8 mouse cellular contexts compared by ENCODE assay signal in genomic region chr11:88717016-88717643, GRCm38 (mm10). TPM values are rescaled to one million over a fixed set of nuclear protein-coding genes. Genes with fewer than 3 reads are reported as not detected.
DNase-seq lines count a peak whose midpoint lies in the region; ATAC-seq lines count a peak whose summit lies in the region.

No protein-coding gene starts in this region.

- H3K4me1 ChIP-seq in lung, embryonic 16.5 days (replicated peaks; ENCODE audit: control insufficient read depth, insufficient read depth, low read length): peaks cover 20% of the 10 kb centered on the region
- H3K4me1 ChIP-seq in embryonic facial prominence, embryonic 14.5 days (ENCODE audit: control insufficient read depth, insufficient read depth, low read length): peaks cover 14% of the 10 kb centered on the region
- H3K4me1 ChIP-seq in neural tube, embryonic 15.5 days: peaks cover 48% of the 10 kb centered on the region

- no peak for ATAC-seq in lung, embryonic 16.5 days (ENCODE audit: low read depth)
- no peak for ATAC-seq in embryonic facial prominence, embryonic 14.5 days (ENCODE audit: low read depth)
- no peak for ATAC-seq in neural tube, embryonic 15.5 days (ENCODE audit: low FRiP score)

- peaks cover 1% of the 10 kb centered on the region for H3K36me3 ChIP-seq in lung, embryonic 16.5 days (ENCODE audit: control insufficient read depth, insufficient read depth, low read length)
- H3K36me3 ChIP-seq in embryonic facial prominence, embryonic 14.5 days (ENCODE audit: control insufficient read depth, insufficient read depth, low read length): peaks cover 6% of the 10 kb centered on the region
- H3K36me3 ChIP-seq in neural tube, embryonic 15.5 days: peaks cover 4% of the 10 kb centered on the region

- peak overlapping the region; percentile 81 for H3K4me3 ChIP-seq in lung, embryonic 16.5 days (ENCODE audit: low read length)
- H3K4me3 ChIP-seq in embryonic facial prominence, embryonic 14.5 days (ENCODE audit: low read depth, low read length): peak overlapping the region; percentile 90
- H3K4me3 ChIP-seq in neural tube, embryonic 15.5 days (replicated peaks): peak overlapping the region; percentile 89

- H3K4me2 ChIP-seq in lung, embryonic 16.5 days (ENCODE audit: low read depth, low read length): peak overlapping the region; percentile 76
- peak overlapping the region; percentile 86 for H3K4me2 ChIP-seq in embryonic facial prominence, embryonic 14.5 days (ENCODE audit: low read depth, low read length)
- peak overlapping the region; percentile 93 for H3K4me2 ChIP-seq in neural tube, embryonic 15.5 days

- H3K27me3 ChIP-seq in lung, embryonic 16.5 days (ENCODE audit: control insufficient read depth, insufficient read depth, low read depth, low read length): no peaks in the 10 kb centered on the region
- no peaks in the 10 kb centered on the region for H3K27me3 ChIP-seq in embryonic facial prominence, embryonic 14.5 days (replicated peaks; ENCODE audit: control insufficient read depth, insufficient read depth, low read length)
- H3K27me3 ChIP-seq in neural tube, embryonic 15.5 days (replicated peaks): no peaks in the 10 kb centered on the region

- H3K27ac ChIP-seq in lung, embryonic 16.5 days (ENCODE audit: low read length): no peak overlapping the region
- H3K27ac ChIP-seq in embryonic facial prominence, embryonic 14.5 days (replicated peaks; ENCODE audit: low read depth, low read length): peak overlapping the region; percentile 92
- H3K27ac ChIP-seq in neural tube, embryonic 15.5 days (replicated peaks): peak overlapping the region; percentile 87

- no peaks in the 10 kb centered on the region for H3K9me3 ChIP-seq in lung, embryonic 16.5 days (ENCODE audit: control insufficient read depth, low read length)
- H3K9me3 ChIP-seq in embryonic facial prominence, embryonic 14.5 days (ENCODE audit: control insufficient read depth, low read length): no peaks in the 10 kb centered on the region
- no peaks in the 10 kb centered on the region for H3K9me3 ChIP-seq in neural tube, embryonic 15.5 days (replicated peaks)

- DNase-seq in lung, adult 18-20 months: no peak
- no peak for DNase-seq in embryonic facial prominence, embryonic 14.5 days (ENCODE audit: low spot score)
- peak; percentile 30 for DNase-seq in kidney, postnatal 14 days
- no peak for DNase-seq in adipocyte (ENCODE audit: low spot score)
- DNase-seq in left cerebral cortex, adult 18-20 months (ENCODE audit: low spot score in 2 of 2): no peak
- no peak for DNase-seq in testis, postnatal 10 days (ENCODE audit: low spot score)

- WGBS in lung, embryonic 16.5 days: under 1% methylated on average over 19 of the region's 19 CpGs
- under 1% methylated on average over 19 of the region's 19 CpGs for WGBS in embryonic facial prominence, embryonic 14.5 days
- under 1% methylated on average over 19 of the region's 19 CpGs for WGBS in neural tube, embryonic 15.5 days

- H3K9ac ChIP-seq in lung, embryonic 16.5 days (ENCODE audit: low read length): peak overlapping the region; percentile 95
- peak overlapping the region; percentile 99 for H3K9ac ChIP-seq in embryonic facial prominence, embryonic 14.5 days (ENCODE audit: low read depth, low read length)
- peak overlapping the region; percentile 93 for H3K9ac ChIP-seq in neural tube, embryonic 15.5 days (replicated peaks)

RNA-seq across cellular contexts. Expression of gene Msi2, which starts 1.2 kb away (rescaled TPM):
- 15.1 and 16.4 TPM in 2 replicates for polyA plus RNA-seq in lung, embryonic 16.5 days (2015; fragmentation: Nextera tagmentation; extraction: Ambion mirVana)
- 15.2 and 15.9 TPM in 2 replicates for polyA plus RNA-seq in embryonic facial prominence, embryonic 14.5 days (2014; fragmentation: Nextera tagmentation; extraction: Ambion mirVana)
- polyA plus RNA-seq in neural tube, embryonic 15.5 days (2015; fragmentation: Nextera tagmentation; extraction: Ambion mirVana): 17.3 and 20.7 TPM in 2 replicates
- 100 to 1,000 TPM; 119 to 127 TPM for total RNA-seq in left cerebral cortex, adult 18-20 months (2021)
